Mouse (Mus musculus) stomach, embryonic 16.5 days (tissue): ENCODE measurements around the gene Btbd9. TPM values are rescaled to one million over a fixed set of nuclear protein-coding genes. Genes with fewer than 3 reads are reported as not detected.
A peak's percentile ranks its signal among the peaks of the same experiment; 100 is the strongest.

Source experiments
- ATAC-seq: fragments of 200-750 bp; cut with Nextera tagmentation; 2 replicates; pipeline ENCODE4 v1.8.0; 2017; ENCODE audit warnings: moderate number of reproducible peaks, moderate TSS enrichment; ENCODE audit not compliant: insufficient read depth, low FRiP score
- H3K27ac ChIP-seq: fragments of 300-500 bp; sonication (generic); 2 replicates; pipeline ENCODE4 v1.5.1; 2014; ENCODE audit warnings: low read length
- H3K27me3 ChIP-seq: fragments of 300-500 bp; sonication (generic); 2 replicates; pipeline ENCODE4 v1.6.1; 2014; ENCODE audit warnings: low read length, control low read depth, mixed read lengths; ENCODE audit not compliant: control insufficient read depth, insufficient read depth
- H3K36me3 ChIP-seq: fragments of 300-500 bp; sonication (generic); 2 replicates; pipeline ENCODE4 v1.6.1; 2014; ENCODE audit warnings: low read length; ENCODE audit not compliant: control insufficient read depth, insufficient read depth
- H3K4me1 ChIP-seq: fragments of 300-500 bp; sonication (generic); 2 replicates; pipeline ENCODE4 v1.6.1; 2014; ENCODE audit warnings: low read length, control low read depth, mixed read lengths; ENCODE audit not compliant: control insufficient read depth, insufficient read depth
- H3K4me2 ChIP-seq: fragments of 300-500 bp; sonication (generic); 2 replicates; pipeline ENCODE4 v1.6.1; 2014; ENCODE audit warnings: low read depth, low read length, mixed read lengths
- H3K4me3 ChIP-seq: fragments of 300-500 bp; sonication (generic); replicated peaks from 2 replicates; pipeline ENCODE4 v1.5.1; 2014; ENCODE audit warnings: mild to moderate bottlenecking, low read length
- H3K9ac ChIP-seq: fragments of 300-500 bp; sonication (generic); 2 replicates; pipeline ENCODE4 v1.6.1; 2014; ENCODE audit warnings: low read length
- H3K9me3 ChIP-seq: fragments of 300-500 bp; sonication (generic); replicated peaks from 2 replicates; pipeline ENCODE4 v1.6.1; 2016; ENCODE audit warnings: low read length, control low read depth; ENCODE audit not compliant: control insufficient read depth
- WGBS: fragments of 180-500 bp; shearing (Covaris S2); extraction: QIAGEN DNeasy Blood & Tissue Kit; methylation state at CpG from one replicate; pipeline ENCODE4 v1.1.7; 2014; 5-methylcytosine and 5-hydroxymethylcytosine counted together
- polyA plus RNA-seq: library from polyadenylated mRNA; unstranded; fragments of >200 nt; fragmentation: Nextera tagmentation; extraction: Ambion mirVana; gene quantifications from 2 replicates; pipeline ENCODE4 v1.2.1, GENCODE M21; 2015

Btbd9 gene
- polyA plus RNA-seq, 1 experiment from 2014 or later = 51.6 TPM

DNA sequence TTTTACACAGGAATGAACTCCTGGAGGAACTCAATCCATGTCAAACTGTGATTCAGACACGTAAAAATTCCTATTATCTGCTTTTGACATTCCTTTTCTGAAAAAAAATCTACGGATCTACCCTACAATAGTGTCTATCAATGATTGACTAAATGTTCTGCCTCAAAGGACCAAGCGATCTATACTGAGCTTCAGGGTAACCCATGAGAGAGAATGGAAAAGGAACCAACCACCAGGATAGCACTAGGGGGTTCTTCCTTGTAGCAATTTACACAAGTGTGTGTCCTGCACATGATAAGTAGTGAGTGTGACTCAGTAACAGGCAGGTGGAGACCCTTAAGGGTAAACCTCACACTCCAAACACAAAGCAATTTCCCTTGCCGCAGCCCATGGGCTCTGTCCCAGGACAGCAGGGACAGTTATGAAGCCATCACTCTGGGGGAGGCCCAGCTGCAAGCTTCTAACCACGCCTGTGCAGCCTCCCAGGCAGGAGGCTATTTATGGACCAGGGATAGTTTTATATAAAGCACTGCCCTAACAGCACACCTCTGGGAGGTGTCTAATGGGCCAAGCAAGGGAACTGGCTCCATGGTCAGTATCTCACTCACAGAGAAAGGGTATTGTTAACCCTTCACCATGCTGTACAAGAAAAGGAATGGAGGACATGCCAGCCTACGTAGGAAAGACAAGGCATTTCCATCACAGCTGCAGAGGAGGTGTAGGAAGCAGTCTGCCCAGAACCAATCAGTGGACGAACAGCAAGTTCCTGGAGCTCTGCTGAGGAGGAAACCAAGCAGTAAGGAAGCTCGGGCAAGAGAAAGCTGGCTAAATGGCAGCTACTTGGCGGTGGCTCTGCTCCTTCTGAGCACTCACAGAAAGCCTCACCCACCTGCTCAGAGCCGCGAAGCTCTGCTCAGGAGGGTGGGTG, 306.9 kb downstream of the Btbd9 start:
- 61% methylated on average over 11 of the region's 11 CpGs for WGBS

GRCm38 (mm10) chr17:30268456-30268855, 307.8 kb downstream of the Btbd9 start:
- no peak overlapping the region for H3K4me3 ChIP-seq
- no peaks in the 10 kb centered on the region for H3K4me1 ChIP-seq
- WGBS = 75% methylated on average over 8 of the region's 8 CpGs
- no peak overlapping the region for H3K27ac ChIP-seq
- ATAC-seq = no peak
- no peaks in the 10 kb centered on the region for H3K27me3 ChIP-seq
- H3K9me3 ChIP-seq = no peaks in the 10 kb centered on the region
- no peak overlapping the region for H3K9ac ChIP-seq
- H3K4me2 ChIP-seq = no peak overlapping the region
- H3K36me3 ChIP-seq = no peaks in the 10 kb centered on the region

More for the DNA sequence above, 306.9 kb downstream of the Btbd9 start:
- Histone ChIP-seq H3K9me3 (no peaks in the 10 kb centered on the region), H3K9ac (no peak overlapping the region), H3K4me1 (no peaks in the 10 kb centered on the region), H3K4me3 (no peak overlapping the region), H3K27me3 (no peaks in the 10 kb centered on the region), H3K27ac (no peak overlapping the region), H3K4me2 (no peak overlapping the region), H3K36me3 (no peaks in the 10 kb centered on the region)
- ATAC-seq = no peak

GRCm38 (mm10) chr17:30267432-30267973, 308.8 kb downstream of the Btbd9 start:
- peaks cover 8% of the 10 kb centered on the region for H3K4me1 ChIP-seq
- no peak overlapping the region for H3K4me2 ChIP-seq
- no peaks in the 10 kb centered on the region for H3K9me3 ChIP-seq
- H3K4me3 ChIP-seq = no peak overlapping the region
- no peaks in the 10 kb centered on the region for H3K36me3 ChIP-seq
- no peak for ATAC-seq
- H3K27ac ChIP-seq = no peak overlapping the region
- 73% methylated on average over 5 of the region's 5 CpGs for WGBS
- H3K9ac ChIP-seq = no peak overlapping the region
- no peaks in the 10 kb centered on the region for H3K27me3 ChIP-seq

GRCm38 (mm10) chr17:30263535-30263934, 312.8 kb downstream of the Btbd9 start:
- Histone ChIP-seq H3K36me3 (no peaks in the 10 kb centered on the region), H3K4me2 (no peak overlapping the region), H3K4me3 (no peak overlapping the region), H3K4me1 (peaks cover 27% of the 10 kb centered on the region), H3K27ac (no peak overlapping the region), H3K27me3 (no peaks in the 10 kb centered on the region), H3K9me3 (no peaks in the 10 kb centered on the region), H3K9ac (no peak overlapping the region)
- WGBS = 73% methylated on average over 2 of the region's 2 CpGs
- ATAC-seq = no peak

DNA sequence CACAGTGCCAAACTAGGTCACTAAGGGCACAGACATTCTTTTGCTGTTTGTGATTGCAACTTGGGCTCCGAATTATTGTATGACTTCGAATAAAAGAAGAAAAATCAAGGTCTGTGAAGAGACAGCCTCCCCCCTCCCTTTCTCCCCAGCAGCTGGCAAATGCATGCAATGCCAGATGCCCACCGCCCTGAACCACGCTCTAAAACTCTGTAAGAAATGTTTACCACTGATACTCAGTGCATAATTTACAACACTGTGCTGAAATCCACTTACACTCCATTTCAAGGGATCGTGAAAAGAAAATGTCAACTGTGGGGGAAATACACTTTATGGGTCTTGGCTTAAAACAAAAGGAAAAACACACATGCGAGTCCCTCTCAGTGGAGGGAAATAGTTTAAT, 313.3 kb downstream of the Btbd9 start:
- no peak overlapping the region for H3K4me2 ChIP-seq
- no peak overlapping the region for H3K9ac ChIP-seq
- H3K4me1 ChIP-seq = peaks cover 27% of the 10 kb centered on the region
- H3K9me3 ChIP-seq = no peaks in the 10 kb centered on the region
- 74% methylated on average over 6 of the region's 6 CpGs for WGBS
- H3K27ac ChIP-seq = peak overlapping the region; percentile 9; the same call in 1 of the 2 replicates
- no peak overlapping the region for H3K4me3 ChIP-seq
- H3K36me3 ChIP-seq = no peaks in the 10 kb centered on the region
- no peak for ATAC-seq
- H3K27me3 ChIP-seq = no peaks in the 10 kb centered on the region

DNA sequence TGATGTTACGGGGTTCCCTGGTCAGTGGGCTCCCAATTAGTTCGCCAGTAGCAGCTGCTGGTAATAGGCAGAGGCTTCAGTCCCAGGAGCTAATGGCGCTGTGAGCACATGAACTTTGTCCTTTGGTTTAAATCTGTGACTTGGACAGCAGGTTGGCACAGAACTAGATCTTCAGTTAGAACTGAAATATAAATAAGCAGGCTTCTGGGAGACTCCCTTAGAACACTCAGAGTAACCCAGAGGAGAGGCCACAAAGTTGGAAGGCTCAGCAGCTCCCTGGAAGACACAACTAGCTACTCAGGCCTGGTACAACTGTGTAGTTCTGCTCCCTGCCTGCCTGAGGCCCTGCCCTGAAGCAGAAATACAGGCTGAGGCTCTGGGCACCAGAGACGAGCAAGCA, 313.8 kb downstream of the Btbd9 start:
- peak overlapping the region; percentile 9; the same call in 1 of the 2 replicates for H3K27ac ChIP-seq
- no peak for ATAC-seq

GRCm38 (mm10) chr17:30261983-30262340, 314.3 kb downstream of the Btbd9 start:
- H3K4me2 ChIP-seq = no peak overlapping the region
- H3K27me3 ChIP-seq = no peaks in the 10 kb centered on the region
- no peaks in the 10 kb centered on the region for H3K9me3 ChIP-seq
- no peak overlapping the region for H3K4me3 ChIP-seq
- H3K4me1 ChIP-seq = peaks cover 27% of the 10 kb centered on the region
- ATAC-seq = no peak; the same call in 1 of the 2 replicates
- 83% methylated on average over 3 of the region's 3 CpGs for WGBS
- 0 out of 2 replicates have a peak overlapping the region, but pooled peaks have one; percentile 2 for H3K9ac ChIP-seq
- H3K36me3 ChIP-seq = no peaks in the 10 kb centered on the region
- peak overlapping the region; percentile 58 for H3K27ac ChIP-seq

More for the DNA sequence above, 313.8 kb downstream of the Btbd9 start:
- Histone ChIP-seq H3K4me1 (peaks cover 27% of the 10 kb centered on the region), H3K27me3 (no peaks in the 10 kb centered on the region), H3K4me2 (no peak overlapping the region), H3K9me3 (no peaks in the 10 kb centered on the region), H3K36me3 (no peaks in the 10 kb centered on the region), H3K4me3 (no peak overlapping the region), H3K9ac (no peak overlapping the region)
- WGBS = 77% methylated on average over 4 of the region's 4 CpGs

DNA sequence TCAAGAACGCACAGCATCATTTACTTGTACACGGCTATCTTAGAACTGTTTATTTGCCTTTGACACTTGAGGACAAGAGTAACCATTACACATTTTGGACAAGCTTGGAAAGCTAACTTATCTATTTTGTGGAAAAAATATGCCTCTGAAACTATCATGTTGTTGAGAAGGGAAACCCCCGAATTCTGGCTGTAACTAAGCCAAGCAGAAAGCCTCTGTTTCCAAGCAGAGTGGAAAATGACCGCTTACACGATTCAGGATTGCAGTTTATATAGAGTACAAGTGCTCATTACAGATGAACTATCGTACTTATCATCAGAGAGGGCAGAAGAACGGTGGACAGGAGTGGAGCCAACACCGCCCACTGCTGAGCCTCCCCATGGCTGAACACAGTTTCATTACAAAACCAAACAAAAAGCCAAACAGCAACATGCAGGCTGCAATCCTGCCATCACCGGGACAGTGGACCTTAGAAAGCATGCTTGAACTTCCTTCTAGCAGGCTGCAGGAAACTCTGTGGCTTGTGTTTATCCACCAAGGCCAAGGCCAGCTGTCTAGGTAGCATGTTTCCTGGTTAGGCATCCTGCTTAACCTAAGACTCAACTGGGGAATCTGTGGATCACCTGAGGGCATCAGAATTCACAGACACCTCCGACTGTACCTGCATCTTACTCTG, 314.8 kb downstream of the Btbd9 start:
- no peaks in the 10 kb centered on the region for H3K27me3 ChIP-seq
- H3K4me2 ChIP-seq = no peak overlapping the region
- H3K9me3 ChIP-seq = no peaks in the 10 kb centered on the region
- no peak; the same call in 1 of the 2 replicates for ATAC-seq
- H3K4me1 ChIP-seq = peaks cover 27% of the 10 kb centered on the region
- WGBS = 33% methylated on average over 10 of the region's 10 CpGs
- H3K4me3 ChIP-seq = no peak overlapping the region
- H3K27ac ChIP-seq = peak overlapping the region; percentile 58
- no peak overlapping the region for H3K9ac ChIP-seq
- H3K36me3 ChIP-seq = no peaks in the 10 kb centered on the region
